Mouse (Mus musculus): ENCODE measurements around the gene Slc22a18. TPM values are rescaled to one million over a fixed set of nuclear protein-coding genes. Genes with fewer than 3 reads are reported as not detected.

Gene Slc22a18
- total RNA-seq, 2 experiments from 2014 or later, result 5.5 to 7.0 TPM

DNA sequence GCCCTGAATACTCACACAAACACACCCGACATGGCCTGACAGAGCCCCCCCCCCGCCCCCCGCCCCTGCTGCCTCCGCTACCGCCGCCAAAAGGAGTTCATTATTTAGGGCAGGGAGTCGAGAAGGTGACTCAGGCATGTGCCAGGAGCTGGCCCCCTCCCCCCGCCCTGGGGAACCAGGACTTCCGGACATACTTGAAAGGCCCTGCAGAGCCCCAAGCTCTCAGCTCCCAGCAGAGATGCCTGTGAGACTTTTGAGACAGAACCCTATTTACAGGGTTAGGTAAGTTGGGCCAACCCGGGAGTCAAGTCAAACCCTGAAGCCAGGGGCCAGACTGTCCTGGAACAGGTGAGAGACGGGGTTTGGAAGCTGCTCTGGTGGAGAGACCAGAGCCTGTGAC lies 11.6 kb upstream of the Slc22a18 start:
- no peak for DNase-seq (ENCODE audit: low spot score in 2 of 2)

DNA sequence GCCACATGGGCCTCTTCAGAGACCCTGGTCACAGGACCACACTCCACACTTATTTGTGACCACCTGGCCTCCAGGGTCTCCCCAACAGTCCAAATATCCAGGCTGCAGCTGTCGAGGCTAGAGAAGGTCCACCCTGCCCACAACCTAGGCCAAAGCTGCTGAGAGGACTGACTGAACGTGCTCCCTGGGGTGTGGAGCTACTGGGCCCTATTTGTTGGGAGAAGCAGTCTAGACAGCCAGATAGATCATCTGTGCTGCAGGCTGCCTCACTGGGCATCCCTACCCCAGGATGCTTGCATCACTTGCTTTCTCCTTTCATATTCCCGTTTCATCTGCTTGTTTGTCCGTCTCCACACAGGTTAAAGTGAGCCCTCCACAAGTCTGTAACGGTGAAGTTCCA lies 11.0 kb upstream of the Slc22a18 start:
- DNase-seq (ENCODE audit: low spot score in 2 of 2), result no peak

DNA sequence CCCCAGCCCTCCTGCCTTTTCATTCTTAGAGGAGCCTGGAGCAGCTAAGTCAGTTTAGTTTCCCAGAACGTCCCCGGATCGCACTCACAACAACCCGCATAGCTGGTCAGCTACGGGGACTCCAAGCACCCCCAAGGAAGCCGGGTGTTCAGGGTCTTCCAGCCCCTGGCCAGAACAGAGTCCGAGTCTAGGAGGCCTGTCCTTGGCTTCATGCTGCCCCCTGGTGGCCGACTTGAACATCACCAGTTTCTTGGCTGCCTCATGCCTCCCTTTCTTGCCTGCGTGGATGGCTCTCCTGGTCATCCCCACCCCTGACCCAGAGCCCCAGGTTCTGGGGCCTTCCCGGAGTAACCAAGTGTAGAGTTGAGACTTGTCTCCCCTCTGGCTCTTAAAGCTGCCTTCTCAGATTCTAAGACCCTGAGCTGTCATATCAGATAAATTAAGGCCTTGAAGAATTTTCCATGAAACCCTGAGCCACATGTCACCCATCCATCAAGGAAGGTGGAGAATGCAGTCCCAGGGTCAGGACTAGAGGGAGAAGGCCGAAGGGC lies 9.6 kb upstream of the Slc22a18 start:
- DNase-seq (ENCODE audit: low spot score in 2 of 2), result peak in 1 of 2 experiments; percentile 73

DNA sequence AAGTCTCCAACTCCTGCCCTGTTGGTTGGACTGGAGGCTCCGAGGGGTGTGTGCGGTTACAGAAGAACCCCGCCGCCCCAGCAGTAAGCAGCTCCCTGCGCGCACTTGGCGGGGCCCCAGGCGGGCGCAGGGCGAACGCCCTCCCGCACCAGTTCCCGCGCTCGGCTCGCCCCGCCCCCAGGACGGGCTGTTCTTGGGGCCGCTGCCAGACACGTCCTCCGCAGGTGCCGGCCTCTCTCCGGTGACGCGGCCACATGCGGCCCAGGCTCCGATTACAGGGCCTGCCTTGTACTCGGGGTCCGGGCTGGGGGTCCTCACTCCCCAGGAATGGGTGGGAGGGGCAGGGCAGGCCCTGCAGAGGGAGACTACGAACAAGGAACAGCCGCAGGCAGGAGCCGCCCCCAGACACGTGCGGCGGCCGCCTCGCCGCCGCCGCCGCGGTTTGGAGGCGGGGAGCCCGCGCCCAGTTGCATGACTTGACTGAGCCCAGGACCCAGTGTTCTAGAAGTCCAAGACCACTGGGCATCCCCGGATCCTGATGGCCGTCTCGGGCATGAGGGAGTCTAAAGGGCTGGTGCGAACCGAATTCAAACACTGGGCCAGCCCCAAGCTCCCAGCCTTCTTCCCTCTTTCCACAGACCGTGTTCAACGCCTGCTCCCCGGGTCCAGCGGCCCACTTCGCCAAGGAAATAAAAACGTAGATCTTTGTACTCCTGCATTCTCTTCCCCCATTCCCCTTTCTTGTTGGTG lies 8.6 kb upstream of the Slc22a18 start:
- peak in 1 of 2 experiments; percentile 36 for DNase-seq (ENCODE audit: low spot score in 2 of 2)

- peak; percentile 69 for DNase-seq (ENCODE audit: low spot score in 2 of 2)
Measured at GRCm38 (mm10) chr7:143466099-143466677, 7.3 kb upstream of the Slc22a18 start.

GRCm38 (mm10) chr7:143467714-143468113 lies 5.8 kb upstream of the Slc22a18 start:
- DNase-seq (ENCODE audit: low spot score in 2 of 2), result no peak

- DNase-seq (ENCODE audit: low spot score in 2 of 2), result peak in 1 of 2 experiments; percentile 67
Measured at GRCm38 (mm10) chr7:143469946-143470345, 3.6 kb upstream of the Slc22a18 start.

GRCm38 (mm10) chr7:143474811-143475210 lies 1.3 kb downstream of the Slc22a18 start:
- no peak for DNase-seq (ENCODE audit: low spot score in 2 of 2)

DNA sequence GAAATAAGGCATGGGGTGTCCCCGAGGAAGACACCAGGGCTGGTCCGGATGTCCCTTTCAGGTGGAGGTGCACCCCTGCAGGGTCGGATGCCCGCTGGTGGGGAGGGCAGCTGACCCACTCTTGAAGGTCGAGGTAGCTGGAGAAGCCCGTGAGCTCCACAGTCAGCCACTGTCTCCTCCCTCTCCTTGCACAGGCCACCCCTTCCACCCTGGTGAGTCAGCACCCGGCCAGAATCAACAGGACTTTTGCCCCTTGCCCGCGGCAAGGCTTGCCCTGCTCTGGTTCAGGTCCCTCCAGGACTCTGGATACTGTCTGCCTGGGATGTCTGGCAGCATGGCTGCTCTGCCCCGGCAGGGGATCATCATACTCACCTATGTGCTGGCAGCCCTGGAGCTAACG lies 2.3 kb downstream of the Slc22a18 start:
- no peak for DNase-seq (ENCODE audit: low spot score in 2 of 2)

GRCm38 (mm10) chr7:143476702-143477335 lies 3.3 kb downstream of the Slc22a18 start:
- no peak for DNase-seq (ENCODE audit: low spot score in 2 of 2)

DNA sequence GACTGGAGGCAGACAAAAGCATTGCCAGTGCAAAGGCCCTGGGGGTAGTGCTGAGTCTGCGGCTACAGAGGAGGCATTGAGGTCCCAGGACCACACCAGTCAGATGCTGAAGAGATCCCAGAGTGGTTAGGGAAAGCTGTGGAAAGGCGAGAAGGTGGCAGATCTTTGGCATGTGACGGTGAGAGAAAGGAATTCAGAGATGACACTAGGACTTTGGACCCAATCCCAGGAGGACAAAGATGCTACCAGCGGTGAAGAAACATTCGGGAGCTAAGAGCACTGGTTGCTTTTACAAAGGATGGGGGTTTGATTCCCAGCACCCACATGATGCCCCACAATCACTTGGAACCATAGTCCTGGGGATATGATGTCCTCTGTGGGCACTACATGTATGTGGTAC lies 4.3 kb downstream of the Slc22a18 start:
- DNase-seq (ENCODE audit: low spot score in 2 of 2), result no peak

DNA sequence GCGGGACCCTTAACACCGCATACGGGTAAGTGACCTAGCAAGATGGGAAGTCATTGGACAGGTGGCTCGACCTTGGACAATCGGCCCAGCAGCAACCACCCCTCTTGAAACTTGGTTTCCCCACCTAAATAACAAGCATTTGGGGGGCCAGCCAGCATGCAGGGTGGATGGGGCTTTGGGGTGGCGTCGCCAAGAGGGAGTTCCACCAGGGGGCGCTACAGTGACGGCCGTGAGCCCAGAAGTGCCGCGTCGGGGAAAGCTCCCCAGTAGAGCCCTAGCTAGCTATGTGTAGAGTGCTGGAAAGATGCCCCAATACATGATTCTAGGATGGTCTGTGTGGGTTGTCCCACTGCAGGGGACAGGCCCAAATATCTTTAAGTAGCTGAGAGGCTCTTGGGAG lies 7.0 kb downstream of the Slc22a18 start:
- DNase-seq (ENCODE audit: low spot score in 2 of 2), result no peak

GRCm38 (mm10) chr7:143481806-143482387 lies 8.4 kb downstream of the Slc22a18 start:
- no peak for DNase-seq (ENCODE audit: low spot score in 2 of 2)

- DNase-seq (ENCODE audit: low spot score in 2 of 2), result no peak
Measured at GRCm38 (mm10) chr7:143482541-143482940, 9.0 kb downstream of the Slc22a18 start.

DNA sequence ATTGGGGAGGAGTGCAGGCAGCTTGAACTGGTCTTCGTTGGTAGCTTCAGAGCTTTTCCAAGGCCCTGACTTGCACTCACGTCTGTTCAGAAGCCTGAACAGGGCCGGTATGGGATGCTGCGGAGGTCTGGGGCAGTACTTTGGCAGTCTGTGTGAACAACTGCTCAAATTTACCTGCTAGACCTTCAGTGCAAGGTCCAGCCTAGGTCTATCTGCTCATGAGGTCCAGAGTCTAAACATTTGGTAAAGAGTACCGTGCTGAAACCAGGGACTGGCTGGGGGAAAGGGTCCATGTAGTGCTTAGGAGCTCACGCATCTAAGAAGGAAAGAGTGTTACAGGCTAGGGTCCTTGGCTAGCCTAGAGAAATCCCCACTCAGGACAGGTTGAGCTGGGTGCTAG lies 16.2 kb downstream of the Slc22a18 start:
- no peak for DNase-seq (ENCODE audit: low spot score in 2 of 2)

- DNase-seq (ENCODE audit: low spot score in 2 of 2), result no peak
Measured at GRCm38 (mm10) chr7:143493616-143494126, 20.1 kb downstream of the Slc22a18 start.

DNA sequence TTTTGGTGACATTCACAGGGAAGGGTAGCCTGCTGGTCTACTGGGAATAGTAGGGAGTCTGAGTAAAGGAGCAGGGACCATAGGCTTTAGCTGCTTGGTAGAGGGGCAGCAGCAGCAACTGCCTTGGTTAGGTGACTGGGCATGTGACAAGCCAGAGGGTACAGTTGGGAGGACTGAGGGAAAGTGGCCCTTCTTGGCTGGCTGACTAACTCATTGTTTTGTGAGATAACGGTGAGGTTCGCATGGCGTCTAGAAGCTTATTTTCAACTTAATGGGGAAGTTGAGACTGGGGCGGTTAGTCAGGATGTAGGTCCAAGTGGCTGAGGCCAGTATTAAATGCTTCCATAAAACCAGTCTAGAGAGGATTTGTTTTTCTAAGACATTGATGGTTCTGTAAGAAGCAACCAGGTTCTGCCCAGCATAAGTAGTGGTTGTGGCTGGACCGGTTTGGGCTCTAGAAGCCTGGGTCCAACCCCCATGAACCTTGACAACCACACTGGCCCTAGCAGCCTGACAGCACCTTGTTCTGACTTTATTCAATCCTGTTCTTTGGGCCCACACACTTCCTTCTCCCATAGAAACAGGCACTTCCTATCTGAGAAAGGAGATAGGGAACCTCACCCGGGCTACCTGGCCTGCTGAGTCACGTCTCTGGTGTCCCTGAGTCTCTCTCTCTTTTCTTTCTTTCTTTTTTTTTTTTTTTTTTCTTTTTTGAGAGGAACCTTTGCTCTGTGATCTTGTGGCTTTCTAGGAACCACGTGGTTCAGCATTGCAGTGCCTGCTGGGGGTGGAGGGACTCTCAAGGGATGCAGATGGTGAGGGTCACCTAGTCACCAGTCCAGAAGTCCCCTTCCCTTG lies 21.8 kb downstream of the Slc22a18 start:
- DNase-seq (ENCODE audit: low spot score in 2 of 2), result no peak

DNA sequence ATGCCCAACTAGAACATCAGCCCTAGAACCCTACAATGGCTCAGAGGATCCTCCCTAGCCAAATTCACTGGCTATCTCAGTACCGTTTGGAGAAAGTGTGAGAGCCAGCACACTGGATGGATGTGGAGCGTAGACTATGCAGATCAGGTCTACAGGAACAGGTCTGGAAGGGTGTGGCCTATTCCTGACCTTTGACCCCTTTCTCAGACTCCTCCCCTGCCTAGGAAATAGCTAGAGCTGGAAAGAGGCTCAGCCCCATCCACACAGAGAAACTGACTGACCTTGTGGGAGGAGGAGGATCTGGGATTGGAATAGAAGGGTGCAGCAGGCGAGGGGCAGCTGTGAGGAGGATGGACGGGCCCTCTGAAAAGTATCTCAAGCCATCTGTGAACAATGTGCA lies 25.0 kb downstream of the Slc22a18 start:
- no peak for DNase-seq (ENCODE audit: low spot score in 2 of 2)

DNA sequence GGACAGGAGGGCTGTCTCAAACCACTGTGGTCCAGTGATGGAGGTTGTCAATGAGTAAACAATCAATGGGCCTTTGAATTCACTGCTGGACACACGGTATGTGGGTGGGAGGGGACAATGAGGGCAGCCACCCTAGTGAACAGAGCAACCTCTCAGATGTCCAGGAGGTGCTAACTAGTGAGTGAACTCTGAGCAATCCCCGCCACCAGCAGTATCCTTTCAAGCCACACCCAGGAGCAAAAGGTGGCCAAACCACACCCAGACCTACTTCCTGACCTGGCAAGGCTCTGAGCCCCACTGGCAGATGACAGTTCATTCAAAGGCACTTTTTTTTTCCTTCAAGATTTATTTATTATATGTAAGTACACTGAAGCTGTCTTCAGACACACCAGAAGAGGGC lies 27.4 kb downstream of the Slc22a18 start:
- no peak for DNase-seq (ENCODE audit: low spot score in 2 of 2)

- no peak for DNase-seq (ENCODE audit: low spot score in 2 of 2)
Measured at GRCm38 (mm10) chr7:143501643-143502417, 28.3 kb downstream of the Slc22a18 start.
